Mouse (Mus musculus) adipocyte (in vitro differentiated cells): Measurements from ENCODE around the gene Rapgef5.

Source experiments
- DNase-seq: peaks from one replicate; pipeline ENCODE4 v3.0.0-alpha.2; 2016; ENCODE audit warnings: low spot score

The Rapgef5 gene

DNA sequence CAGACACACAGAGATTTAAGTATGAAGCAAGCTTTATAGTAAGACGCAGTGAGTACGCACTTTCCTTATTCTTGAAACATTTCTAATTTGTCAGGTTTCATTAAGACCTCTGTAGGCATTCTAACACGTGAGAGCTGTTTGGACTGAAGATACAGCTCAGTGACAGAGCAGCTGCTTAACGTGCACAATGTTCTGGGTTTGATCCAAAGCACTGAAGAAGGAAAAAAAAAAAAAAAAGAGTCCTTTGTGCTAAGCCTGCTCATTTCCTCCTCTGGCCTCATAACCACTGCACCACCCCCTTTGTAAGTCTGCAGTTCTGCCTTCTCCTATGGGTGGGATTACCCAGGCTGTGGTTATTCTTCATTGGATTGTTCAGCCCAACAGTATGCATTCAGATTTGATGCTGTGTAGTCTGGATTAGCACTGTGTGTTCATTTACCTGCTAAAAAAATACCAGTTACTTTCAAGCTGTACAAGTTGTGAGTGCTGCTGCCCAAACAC, 103.3 kb downstream of the Rapgef5 start:
- no peak for DNase-seq

DNA sequence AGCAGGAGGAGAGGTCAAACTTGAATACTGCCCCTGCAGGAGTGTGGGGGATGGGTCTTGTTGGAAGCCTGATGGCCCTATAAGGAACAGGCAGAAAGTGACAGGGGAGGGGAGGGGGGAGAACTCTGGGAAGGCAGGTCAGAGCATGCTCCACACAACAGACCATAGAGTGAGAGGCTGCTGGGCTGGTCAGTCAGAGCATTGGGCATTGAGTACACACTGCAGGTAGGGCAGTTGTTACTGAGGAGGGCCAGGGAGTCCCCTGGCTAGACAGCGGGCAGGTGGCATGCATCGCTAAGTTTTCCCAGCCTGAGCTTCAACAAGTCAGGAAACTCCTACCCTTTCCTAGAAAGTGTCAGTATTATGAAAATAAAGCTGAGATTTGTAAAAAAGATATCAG, 106.7 kb downstream of the Rapgef5 start:
- DNase-seq = no peak

DNA sequence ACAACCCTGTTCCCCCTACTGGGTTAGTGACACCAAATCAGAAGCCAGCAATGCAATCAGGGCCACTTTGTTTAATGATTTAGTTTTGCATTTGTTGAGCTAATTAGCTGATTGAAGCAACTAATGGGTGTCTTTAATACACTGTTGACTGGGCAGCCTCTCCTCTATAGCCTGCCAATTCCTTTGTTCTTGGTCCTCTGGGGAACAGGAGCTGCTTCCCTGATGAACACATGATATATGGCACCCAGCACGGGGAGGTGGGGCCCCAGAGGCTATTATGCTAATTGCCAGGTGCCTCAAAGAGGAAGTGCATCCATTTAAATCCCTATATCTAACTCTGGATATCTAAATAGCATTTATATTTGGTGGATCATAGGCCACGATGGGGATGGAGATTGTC, 111.0 kb downstream of the Rapgef5 start:
- DNase-seq = no peak

DNA sequence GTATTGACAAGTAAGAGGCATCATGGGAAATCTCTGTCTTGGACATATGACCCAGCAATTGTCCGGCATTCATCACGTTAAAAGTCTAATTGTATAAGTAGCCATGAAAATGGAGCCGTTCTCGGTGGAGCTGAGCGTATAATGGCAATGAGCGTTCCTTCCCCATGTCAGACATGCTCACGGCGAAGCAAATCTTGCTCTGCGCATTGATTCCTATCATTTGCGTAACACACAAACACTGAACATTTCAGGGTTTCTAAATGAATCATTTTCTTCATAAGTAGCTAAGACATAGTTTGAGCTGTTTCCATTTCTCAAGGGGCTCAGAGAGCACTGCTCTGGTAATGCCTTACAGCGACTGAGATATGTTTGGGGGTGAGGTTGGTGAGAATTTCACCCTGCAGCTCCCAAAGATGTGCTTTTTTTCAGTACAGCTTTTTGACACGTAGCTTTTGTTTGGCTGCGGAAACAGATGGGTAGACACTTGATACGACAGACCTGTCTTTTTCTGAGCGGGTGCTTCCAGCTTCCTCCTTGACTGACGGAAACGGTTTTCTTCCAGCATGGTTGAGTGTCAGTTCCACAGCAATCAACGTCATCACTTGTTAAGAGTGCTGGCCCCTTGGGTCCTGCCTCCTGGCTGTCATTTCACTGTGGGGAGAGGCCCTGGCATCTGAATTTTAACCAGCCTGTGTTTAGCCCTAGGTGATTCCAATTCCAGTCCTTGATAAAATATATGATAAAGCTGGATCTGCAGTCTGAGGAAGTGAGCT, 112.2 kb downstream of the Rapgef5 start:
- DNase-seq = no peak

- no peak for DNase-seq
Observed at GRCm38 (mm10) chr12:117632133-117632532, 115.9 kb downstream of the Rapgef5 start.

DNA sequence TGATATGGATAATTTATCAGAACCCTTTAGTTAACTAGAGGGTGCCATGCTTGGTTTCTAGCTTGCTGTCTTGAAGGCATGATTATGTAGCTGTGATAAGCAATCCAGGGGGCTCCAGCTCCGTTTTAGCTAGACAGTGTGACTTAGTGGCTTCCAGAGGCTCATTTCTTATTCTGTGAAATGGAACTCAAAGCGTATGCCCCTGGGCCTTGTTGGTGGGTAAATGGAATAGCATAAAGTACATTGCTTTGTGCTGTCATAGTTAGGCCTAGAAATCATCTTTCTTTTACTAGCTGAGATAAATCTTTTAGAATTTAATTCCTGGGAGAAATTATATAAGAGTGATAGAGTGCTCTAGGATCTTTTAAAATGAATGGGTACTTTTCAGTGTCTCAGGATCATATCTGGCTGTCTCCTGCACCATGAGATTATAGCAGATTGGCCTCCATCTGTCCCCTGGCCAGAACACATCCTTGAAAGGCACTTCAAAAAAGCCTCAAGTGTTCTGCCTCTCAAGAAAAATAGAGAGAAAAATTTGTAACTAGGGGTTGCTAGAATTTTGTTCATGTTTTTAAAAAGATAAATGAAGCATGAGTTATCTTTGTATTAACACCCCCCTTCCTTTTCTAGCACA, 120.0 kb downstream of the Rapgef5 start:
- DNase-seq = no peak

DNA sequence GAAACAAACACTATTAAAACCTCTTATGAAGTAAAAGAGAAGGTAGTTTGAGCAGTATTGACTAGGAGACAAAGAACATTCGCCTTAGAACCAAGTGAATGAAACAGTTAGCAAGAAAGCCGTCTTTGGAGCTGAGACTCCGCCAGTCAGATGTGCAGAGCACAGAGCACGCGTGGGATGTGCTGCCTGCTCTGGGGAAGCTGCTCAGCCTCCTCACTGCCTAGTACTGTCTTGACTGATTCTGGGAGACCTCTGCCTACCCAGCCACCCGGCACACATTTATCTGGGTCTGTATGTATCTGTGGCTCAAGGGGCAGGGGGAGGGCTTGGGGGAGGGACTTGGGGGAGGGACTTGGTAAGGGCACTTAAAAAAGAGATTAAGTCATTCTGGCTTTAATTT, 120.7 kb downstream of the Rapgef5 start:
- DNase-seq = no peak

- no peak for DNase-seq
Observed at GRCm38 (mm10) chr12:117638833-117639232, 122.6 kb downstream of the Rapgef5 start.

DNA sequence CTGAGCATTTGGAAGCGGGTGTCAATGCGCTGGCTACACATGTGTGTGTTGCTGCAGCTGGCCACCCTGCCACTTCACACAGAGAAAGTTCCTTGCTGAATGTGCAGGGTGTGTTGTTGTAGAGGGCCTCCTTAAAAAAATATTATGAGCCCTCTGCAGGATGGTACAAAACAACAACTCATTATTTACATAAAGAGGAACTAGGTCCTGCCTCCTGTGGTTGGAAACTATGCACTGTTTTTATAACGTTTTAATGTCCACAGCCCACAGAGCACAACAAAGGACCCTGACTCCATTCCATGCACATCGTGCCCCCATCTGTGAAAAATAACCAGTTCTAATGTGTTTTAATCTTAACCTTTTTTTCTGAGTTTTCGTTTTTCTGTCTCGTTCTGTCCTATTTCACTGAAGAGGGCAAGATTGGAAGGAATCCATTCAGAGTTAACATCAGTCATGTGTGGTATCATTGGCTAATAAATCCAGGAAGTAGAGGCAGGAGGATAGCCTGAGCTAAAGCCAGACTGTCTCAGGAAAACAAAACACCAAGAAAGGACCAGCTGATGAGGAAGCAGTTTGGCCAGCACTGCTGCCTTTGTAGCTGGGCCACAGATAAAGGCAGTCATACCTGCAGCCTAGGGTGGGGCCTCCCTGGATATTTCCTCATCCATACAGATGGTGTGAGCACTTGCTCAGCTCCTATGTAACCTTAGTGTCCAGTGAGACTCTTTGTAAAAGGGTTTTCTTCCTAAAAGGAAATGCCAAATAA, 123.3 kb downstream of the Rapgef5 start:
- no peak for DNase-seq

GRCm38 (mm10) chr12:117642512-117642911, 126.2 kb downstream of the Rapgef5 start:
- DNase-seq = no peak

DNA sequence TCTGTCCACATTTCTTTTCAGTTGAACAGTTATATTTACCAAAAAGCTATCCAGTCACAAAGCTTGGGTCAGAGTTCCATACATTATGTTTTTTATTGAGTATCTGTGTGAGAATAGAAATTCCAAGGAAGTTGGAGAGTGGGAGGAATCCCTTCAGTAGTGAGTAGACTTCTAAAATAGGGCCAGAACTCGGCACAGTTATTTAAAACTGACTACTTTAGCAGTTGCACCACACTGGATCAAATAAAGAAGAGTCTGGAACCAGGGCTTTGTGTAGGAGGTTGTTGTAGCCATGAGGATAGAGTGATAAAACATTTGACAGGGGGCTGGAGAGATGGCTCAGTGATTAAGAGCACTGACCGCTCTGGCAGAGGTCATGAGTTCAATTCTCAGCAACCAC, 129.5 kb downstream of the Rapgef5 start:
- no peak for DNase-seq

DNA sequence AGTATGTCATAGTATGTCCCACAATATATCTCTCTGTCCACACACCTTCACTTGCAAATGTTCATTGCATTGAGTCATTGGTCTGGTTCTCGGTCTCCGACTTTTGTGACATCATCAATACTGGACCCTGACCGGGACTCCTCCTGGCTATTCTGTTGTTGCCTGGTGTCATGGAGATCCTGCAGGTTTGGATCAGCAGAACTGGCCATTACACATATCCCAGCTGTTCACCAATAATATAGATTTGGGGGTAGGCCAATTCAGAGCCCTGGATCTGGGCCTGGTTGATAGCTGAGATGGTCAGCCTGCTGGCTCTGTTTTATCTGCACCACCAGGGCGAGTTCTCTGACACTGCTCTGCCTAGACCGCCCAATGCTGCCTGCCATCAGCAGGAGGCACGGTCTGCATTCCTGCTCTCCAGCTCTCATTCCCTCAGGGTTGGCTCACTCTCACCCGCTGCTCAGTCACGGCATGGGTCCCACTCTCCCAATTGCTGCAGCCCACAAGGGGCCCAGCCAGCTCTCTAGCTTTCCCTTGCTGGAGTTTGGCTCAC, 137.7 kb downstream of the Rapgef5 start:
- DNase-seq = no peak

- DNase-seq = no peak
Observed at GRCm38 (mm10) chr12:117656935-117657334, 140.7 kb downstream of the Rapgef5 start.

- no peak for DNase-seq
Observed at GRCm38 (mm10) chr12:117657766-117658165, 141.5 kb downstream of the Rapgef5 start.

DNA sequence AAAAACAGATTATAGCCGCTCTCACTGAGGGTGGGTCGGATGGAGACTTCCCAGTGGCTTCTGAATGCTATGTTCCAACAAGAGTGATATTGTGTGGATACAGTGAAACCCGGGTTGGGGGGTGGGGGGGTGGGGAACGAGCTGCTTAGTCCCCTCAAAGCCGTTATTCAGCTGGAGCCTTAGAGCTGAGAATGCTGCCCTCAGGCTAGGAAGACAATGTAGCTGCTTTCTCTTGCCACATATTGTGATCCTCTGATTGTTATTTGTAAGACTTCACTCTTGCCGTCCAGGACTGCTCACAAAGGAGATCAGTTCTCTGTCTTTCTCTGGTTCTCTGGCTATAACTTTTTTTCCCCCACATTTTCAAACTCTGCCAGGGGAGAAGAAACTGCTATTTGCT, 142.5 kb downstream of the Rapgef5 start:
- DNase-seq = no peak

GRCm38 (mm10) chr12:117660361-117660760, 144.1 kb downstream of the Rapgef5 start:
- DNase-seq = no peak

DNA sequence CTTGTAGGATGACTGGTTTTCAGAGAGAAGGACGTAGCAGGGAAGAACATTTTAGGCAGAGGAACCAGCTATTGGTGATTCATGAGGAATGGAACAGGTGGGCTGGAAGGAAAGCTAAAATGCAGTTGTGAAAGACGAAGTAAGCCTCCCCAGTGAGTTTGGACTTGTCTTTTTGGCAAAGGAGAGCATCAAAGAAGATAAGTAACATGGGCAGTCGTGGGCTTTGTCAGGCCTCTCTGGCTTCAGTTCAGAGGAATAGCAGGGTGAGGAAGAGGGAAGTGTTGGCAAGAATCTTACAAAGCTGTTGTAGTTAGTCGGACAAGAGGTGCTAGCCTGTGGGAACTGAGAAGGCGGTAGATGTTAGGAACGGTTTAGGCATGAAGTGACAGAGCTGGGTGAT, 145.6 kb downstream of the Rapgef5 start:
- no peak for DNase-seq

DNA sequence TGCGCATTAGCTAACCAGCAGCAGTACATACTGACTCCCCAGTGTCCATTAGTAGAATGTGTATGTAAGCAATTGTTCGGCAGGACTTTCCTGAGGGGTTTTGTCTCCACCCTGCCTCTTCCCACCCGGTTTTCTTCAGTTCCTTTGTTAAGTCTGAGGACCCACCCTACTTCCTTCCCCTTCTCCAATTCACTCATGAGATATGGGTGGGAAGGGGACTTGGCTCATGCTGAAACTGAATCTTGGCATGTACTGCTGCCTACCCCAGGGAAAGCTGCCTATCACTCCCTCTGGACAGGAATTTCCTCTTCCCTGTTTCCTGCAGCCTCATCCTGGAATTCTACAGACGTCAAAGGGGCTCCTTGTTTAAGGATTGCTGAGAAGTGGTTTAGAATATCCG, 147.4 kb downstream of the Rapgef5 start:
- no peak for DNase-seq

- no peak for DNase-seq
Observed at GRCm38 (mm10) chr12:117664644-117665043, 148.4 kb downstream of the Rapgef5 start.

DNA sequence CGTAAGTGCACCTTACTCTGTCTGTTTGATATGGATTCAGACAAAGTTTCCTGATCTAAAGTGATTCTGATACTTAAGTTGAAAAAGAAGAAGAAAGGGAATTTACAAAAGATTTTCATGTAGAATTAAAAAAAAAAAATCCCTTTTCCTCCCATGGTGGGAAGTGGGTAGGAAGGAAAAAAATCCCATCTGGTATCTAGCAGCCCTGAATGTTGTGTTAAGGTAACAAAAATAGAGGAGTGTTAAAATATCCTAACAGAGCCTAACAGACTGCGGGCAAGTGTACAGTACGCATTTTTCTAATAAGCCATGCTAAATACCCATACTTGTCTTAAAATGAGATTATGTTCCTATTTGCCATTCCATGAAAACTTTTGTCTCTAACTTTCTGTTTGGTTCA, 150.1 kb downstream of the Rapgef5 start:
- no peak for DNase-seq

DNA sequence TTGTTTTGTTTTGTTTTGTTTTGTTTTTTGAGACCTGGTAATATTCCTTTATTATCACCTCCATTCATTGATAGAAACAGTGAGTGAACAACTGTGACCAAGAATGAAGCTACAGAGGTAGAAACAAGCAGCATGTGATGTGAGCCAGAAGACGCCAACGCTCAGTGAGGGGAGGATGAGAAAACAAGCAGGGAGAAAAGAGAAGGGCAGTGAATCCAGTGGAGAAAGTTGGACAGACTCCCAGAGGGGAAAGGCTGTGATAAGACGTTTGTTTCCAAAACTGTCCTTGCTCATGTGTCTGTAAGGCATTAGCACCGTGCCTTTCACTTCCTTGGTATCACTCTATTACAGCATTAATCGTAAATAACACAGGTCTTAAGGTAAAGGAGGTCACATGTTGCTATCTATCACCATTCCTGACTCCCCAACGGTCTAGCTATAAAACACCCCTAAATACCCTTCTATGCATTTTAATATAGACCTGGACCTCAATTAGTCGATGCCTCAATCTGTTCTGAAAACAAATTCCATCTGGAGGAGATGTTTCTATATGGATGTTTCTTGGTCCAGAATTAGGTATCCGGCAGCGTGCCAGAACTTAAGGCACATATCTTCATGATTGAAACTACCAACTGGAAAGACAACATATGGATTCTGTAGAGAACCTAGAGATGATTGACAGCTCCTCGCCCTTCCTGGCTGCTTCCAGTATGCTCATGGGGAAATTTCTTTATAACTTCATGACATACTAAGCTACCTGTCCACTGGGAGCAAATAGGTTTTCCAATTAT, 153.5 kb downstream of the Rapgef5 start:
- DNase-seq = no peak

GRCm38 (mm10) chr12:117673188-117673587, 156.9 kb downstream of the Rapgef5 start:
- DNase-seq = no peak
